Mouse (Mus musculus): ENCODE measurements around the gene Zfp652. TPM values are rescaled to one million over a fixed set of nuclear protein-coding genes. Genes with fewer than 3 reads are reported as not detected.
A peak's percentile ranks its signal among the peaks of the same experiment; 100 is the strongest.

The Zfp652 gene
- total and polyA plus RNA-seq, 3 experiments = 3.0 to 9.8 (median 6.2) TPM

DNA sequence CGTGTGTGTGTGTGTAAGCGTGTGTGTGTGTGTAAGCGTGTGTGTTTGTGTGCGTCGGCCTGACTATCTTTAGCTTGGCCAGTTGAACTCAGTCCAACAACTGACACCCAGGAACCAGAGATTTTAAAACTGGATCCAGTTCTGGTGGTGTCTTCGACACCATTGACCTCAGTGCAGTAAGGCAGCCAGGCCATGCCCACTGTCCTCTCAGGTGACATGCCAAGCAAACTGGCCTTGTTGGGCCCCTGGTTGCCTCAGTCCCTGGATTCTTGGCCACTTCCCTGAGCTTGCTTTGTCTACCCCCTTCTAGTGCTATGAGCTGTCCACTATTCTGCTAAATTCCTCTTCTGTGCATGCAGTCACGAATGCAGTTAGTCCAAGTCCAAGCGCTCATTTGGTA lies 148.9 kb downstream of the Zfp652 start:
- H3K9ac ChIP-seq (ENCODE audit: insufficient read depth, low read depth) = no peak overlapping the region
- H3K27ac ChIP-seq (ENCODE audit: insufficient read depth, low read depth) = no peak overlapping the region
- in situ Hi-C loops (cut with MboI; ENCODE audit: low pct_ligation_motif_present, low pct_unique_long_range_greater_than_20kb, low sequenced_read_pairs) = no loop called here
- no peaks in the 10 kb centered on the region for H3K9me3 ChIP-seq (replicated peaks; ENCODE audit: low read length)
- no peak overlapping the region for H3K4me3 ChIP-seq (replicated peaks in 1 of 3; ENCODE audit: low read depth in 2 of 3, low read length in 2 of 3, poor library complexity in 1 of 3)
- dilution Hi-C loops (cut with MboI; ENCODE audit: extremely low pct_ligation_motif_present, extremely low pct_unique_long_range_greater_than_20kb, low sequenced_read_pairs) = no loop called here
- no peaks in the 10 kb centered on the region for H3K27me3 ChIP-seq (replicated peaks)
- H3K79me2 ChIP-seq (replicated peaks; ENCODE audit: control insufficient read depth, extremely low read depth, insufficient read depth, poor library complexity, severe bottlenecking) = no peaks in the 10 kb centered on the region; the same call in 1 of the 2 replicates
- DNase-seq (ENCODE audit: extremely low read depth) = no peak
- TF ChIP-seq RCOR1 (conservative IDR thresholded peaks at IDR 0.05; ENCODE audit: low read depth, low read length) (no peak), CHD2 (IDR thresholded peaks at IDR 0.05; ENCODE audit: low read length) (no peak), MEF2A (IDR thresholded peaks at IDR 0.05; ENCODE audit: borderline replicate concordance, low read depth, low read length) (no peak), ETS1 (conservative IDR thresholded peaks at IDR 0.05; ENCODE audit: low read depth, low read length) (no peak), CTCF (conservative IDR thresholded peaks at IDR 0.05 in 1 of 2, IDR thresholded peaks at IDR 0.05 in 1 of 2; ENCODE audit: low read depth in 2 of 2, low read length in 2 of 2) (no peak), KAT2A (IDR thresholded peaks at IDR 0.05; ENCODE audit: insufficient replicate concordance, low read length) (no peak), TBP (conservative IDR thresholded peaks at IDR 0.05; ENCODE audit: low read depth, low read length) (no peak), UBTF (IDR thresholded peaks at IDR 0.05; ENCODE audit: low read depth, low read length) (no peak), EP300 (IDR thresholded peaks at IDR 0.05; ENCODE audit: low read length) (no peak), NELFE (IDR thresholded peaks at IDR 0.05; ENCODE audit: low read depth, low read length) (no peak), MYC (IDR thresholded peaks at IDR 0.05; ENCODE audit: low read depth, low read length) (no peak), CHD1 (IDR thresholded peaks at IDR 0.05; ENCODE audit: low read depth, low read length) (no peak), JUND (conservative IDR thresholded peaks at IDR 0.05; ENCODE audit: low read depth, low read length) (no peak), POLR2A (IDR thresholded peaks at IDR 0.05; ENCODE audit: low read depth, low read length) (no peak), ZNF384 (IDR thresholded peaks at IDR 0.05; ENCODE audit: low read depth, low read length) (no peak), GABPA (IDR thresholded peaks at IDR 0.05; ENCODE audit: insufficient replicate concordance, low read depth, low read length) (no peak), ZC3H11A (IDR thresholded peaks at IDR 0.05; ENCODE audit: low read depth, low read length) (no peak)
- no peak overlapping the region for H3K4me2 ChIP-seq (ENCODE audit: insufficient read depth, low read depth, poor library complexity, severe bottlenecking)
- peaks cover 0 to 17% of the 10 kb centered on the region in 2 experiments for H3K36me3 ChIP-seq (replicated peaks in 1 of 2; ENCODE audit: control insufficient read depth in 1 of 2, insufficient read depth in 1 of 2, low read length in 1 of 2)
- H3K4me1 ChIP-seq (ENCODE audit: control insufficient read depth in 1 of 2, insufficient read depth in 2 of 2) = peaks cover 5 to 25% of the 10 kb centered on the region in 2 experiments

GRCm38 (mm10) chr11:95869442-95869841 lies 157.0 kb downstream of the Zfp652 start:
- TF ChIP-seq CHD2 (IDR thresholded peaks at IDR 0.05; ENCODE audit: low read length) = no peak
- TF ChIP-seq ZNF384 (IDR thresholded peaks at IDR 0.05; ENCODE audit: low read depth, low read length) = peak; percentile 80
- no peaks in the 10 kb centered on the region for H3K79me2 ChIP-seq (replicated peaks; ENCODE audit: control insufficient read depth, extremely low read depth, insufficient read depth, poor library complexity, severe bottlenecking)
- no peak overlapping the region; the same call in 1 of the 2 replicates for H3K27ac ChIP-seq (ENCODE audit: insufficient read depth, low read depth)
- no peaks in the 10 kb centered on the region for H3K9me3 ChIP-seq (replicated peaks; ENCODE audit: low read length)
- no peak overlapping the region for H3K9ac ChIP-seq (ENCODE audit: insufficient read depth, low read depth)
- no peak overlapping the region for H3K4me3 ChIP-seq (replicated peaks in 1 of 3; ENCODE audit: low read depth in 2 of 3, low read length in 2 of 3, poor library complexity in 1 of 3)
- H3K4me1 ChIP-seq (ENCODE audit: control insufficient read depth in 1 of 2, insufficient read depth in 2 of 2) = peaks cover 11 to 30% of the 10 kb centered on the region in 2 experiments
- H3K4me2 ChIP-seq (ENCODE audit: insufficient read depth, low read depth, poor library complexity, severe bottlenecking) = peak overlapping the region; percentile 53
- no peaks in the 10 kb centered on the region for H3K27me3 ChIP-seq (replicated peaks)
- dilution Hi-C loops (cut with MboI; ENCODE audit: extremely low pct_ligation_motif_present, extremely low pct_unique_long_range_greater_than_20kb, low sequenced_read_pairs) (no loop called here), in situ Hi-C loops (cut with MboI; ENCODE audit: low pct_ligation_motif_present, low pct_unique_long_range_greater_than_20kb, low sequenced_read_pairs) (loop anchor here (5.0 kb wide), 1 partner anchor 37 kb away; no protein-coding TSS in a partner anchor)
- H3K36me3 ChIP-seq (replicated peaks in 1 of 2; ENCODE audit: control insufficient read depth in 1 of 2, insufficient read depth in 1 of 2, low read length in 1 of 2) = peaks cover 0 to 16% of the 10 kb centered on the region in 2 experiments
- no peak for DNase-seq (ENCODE audit: extremely low read depth)

Data from CH12.LX (cell line).